Mouse (Mus musculus): ENCODE measurements around the gene Slc7a1. TPM values are rescaled to one million over a fixed set of nuclear protein-coding genes. Genes with fewer than 3 reads are reported as not detected.

Gene Slc7a1
- 4.6 and 4.7 TPM in 2 replicates for polyA plus RNA-seq (2012; rRNA removed)

GRCm38 (mm10) chr5:148399660-148400443 lies at the start of gene Slc7a1:
Gene Slc7a1 (minus strand): TSS chr5:148399904.

Other genes starting within 250 kb of the Slc7a1 start
- 6.4 and 6.8 TPM in 2 replicates for gene Ubl3, start 152.9 kb upstream of the Slc7a1 start, polyA plus RNA-seq (2012; rRNA removed)

All from liver, embryonic 14 days (tissue).